Mouse (Mus musculus) left cerebral cortex, adult 2 months (tissue): ENCODE results near the gene Ttyh3. TPM values are rescaled to one million over a fixed set of nuclear protein-coding genes. Genes with fewer than 3 reads are reported as not detected.

ENCODE experiments used
- DNase-seq, 2 experiments: peaks; one replicate each; pipeline ENCODE4 v3.0.0; 2021 to 2022; ENCODE audit warnings: low spot score in 2 of 2, mixed read lengths in 1 of 2; ENCODE audit errors: extremely low spot score in 1 of 2
- H3K27ac ChIP-seq: fragments of 200-600 bp; 2 replicates; pipeline ENCODE4 v1.8.1; 2022
- H3K4me3 ChIP-seq: fragments of 200-600 bp; 2 replicates; pipeline ENCODE4 v1.8.1; 2022
- CTCF ChIP-seq: fragments of 200-600 bp; IDR thresholded peaks from 2 replicates; pipeline ENCODE4 v1.8.1; 2022; ENCODE audit warnings: antibody characterized with exemption, mild to moderate bottlenecking, moderate library complexity
- intact Hi-C: fragments of 180-260 bp; cut with DNase I; formaldehyde crosslinking; loops from one replicate; pipeline ENCODE4 v1.15.1; 2025
- total RNA-seq, 2 experiments: library from RNA; stranded (reverse); gene quantifications; 2 replicates each; pipeline ENCODE4 v1.2.3; 2021

Gene Ttyh3
- total RNA-seq, 2 experiments from 2014 or later, result 244 to 247 TPM

GRCm38 (mm10) chr5:140672115-140672514, 23.3 kb upstream of the Ttyh3 start:
- no peak overlapping the region for H3K27ac ChIP-seq
- intact Hi-C loops, result no loop called here

DNA sequence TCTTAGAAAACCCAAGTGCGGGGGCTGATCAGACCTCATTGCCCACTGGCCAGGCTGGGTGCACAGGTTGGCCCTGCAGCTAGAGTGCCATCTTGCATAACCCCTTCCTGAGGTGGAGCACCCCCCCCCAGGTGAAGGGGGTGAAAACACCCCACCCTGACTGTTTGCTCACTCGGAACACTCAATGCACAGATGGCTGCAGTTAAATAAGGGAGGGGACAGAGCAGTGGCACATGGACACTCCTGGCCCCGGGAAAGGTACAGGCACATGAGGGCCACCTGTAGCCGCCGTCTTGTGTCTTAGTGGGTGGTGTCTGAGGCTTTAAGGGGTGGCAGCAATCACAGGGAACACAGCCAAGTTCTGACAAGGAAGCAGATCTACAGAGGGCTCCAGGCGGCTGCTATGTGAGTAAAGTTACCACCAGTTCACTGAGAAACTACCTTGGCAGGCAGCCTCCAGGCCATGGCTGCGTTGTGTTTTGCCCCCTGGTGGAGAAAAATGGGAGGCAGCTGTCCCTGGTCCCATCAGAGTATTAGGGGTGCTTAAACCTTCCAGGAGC, 14.9 kb upstream of the Ttyh3 start:
- peak overlapping the region; percentile 72 for H3K27ac ChIP-seq
- peak; percentile 69 for TF ChIP-seq CTCF
- intact Hi-C loops, result loop anchor here (2.0 kb wide), 2 partner anchors 15 to 123 kb away; partner anchors contain the start of gene Ttyh3
- peak; percentile 55 to 56 for DNase-seq
- no peak overlapping the region for H3K4me3 ChIP-seq

More at GRCm38 (mm10) chr5:140672115-140672514, 23.3 kb upstream of the Ttyh3 start:
- DNase-seq, result no peak
- no peak for TF ChIP-seq CTCF
- no peak overlapping the region for H3K4me3 ChIP-seq

GRCm38 (mm10) chr5:140662741-140663592, 14.1 kb upstream of the Ttyh3 start:
- Histone ChIP-seq H3K4me3 (no peak overlapping the region), H3K27ac (peak overlapping the region; percentile 72)
- no peak for TF ChIP-seq CTCF
- intact Hi-C loops, result loop anchor here (2.0 kb wide), 2 partner anchors 14 to 122 kb away; partner anchors contain the start of gene Ttyh3
- peak; percentile 46 to 48 for DNase-seq

GRCm38 (mm10) chr5:140661875-140662643, 13.2 kb upstream of the Ttyh3 start:
- H3K4me3 ChIP-seq, result no peak overlapping the region
- intact Hi-C loops, result loop anchor here (2.0 kb wide), 2 partner anchors 13 to 121 kb away; partner anchors contain the start of gene Ttyh3
- peak overlapping the region; percentile 72 for H3K27ac ChIP-seq
- TF ChIP-seq CTCF, result no peak
- peak; percentile 55 to 56 for DNase-seq

DNA sequence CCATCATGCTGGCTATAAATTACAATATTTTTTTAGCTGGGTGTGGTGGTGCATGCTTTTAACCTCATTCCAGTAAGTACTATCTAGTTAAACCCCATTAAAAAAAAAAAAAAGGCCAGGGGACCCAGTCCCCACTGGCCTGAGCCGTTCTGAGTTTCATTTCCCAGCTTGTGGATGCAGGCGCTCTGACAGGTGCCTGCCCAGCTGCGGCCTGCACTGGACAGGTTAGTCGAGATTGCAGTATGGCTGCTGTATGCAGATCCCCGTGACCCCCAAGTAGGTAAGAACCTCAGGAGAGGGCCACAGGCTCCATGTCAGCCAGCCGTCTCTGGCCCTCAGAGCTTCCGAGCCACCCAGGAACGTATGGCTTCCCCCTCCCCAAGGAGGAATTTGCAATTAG, 12.6 kb upstream of the Ttyh3 start:
- intact Hi-C loops, result no loop called here
- TF ChIP-seq CTCF, result no peak
- H3K4me3 ChIP-seq, result no peak overlapping the region
- H3K27ac ChIP-seq, result peak overlapping the region; percentile 72
- no peak for DNase-seq

- no peak for DNase-seq
- Histone ChIP-seq H3K27ac (peak overlapping the region; percentile 71), H3K4me3 (no peak overlapping the region)
- no peak for TF ChIP-seq CTCF
- intact Hi-C loops, result no loop called here
These were observed 11.6 kb upstream of the Ttyh3 start for GRCm38 (mm10) chr5:140660398-140660797.

GRCm38 (mm10) chr5:140659607-140660272, 10.9 kb upstream of the Ttyh3 start:
- peak; percentile 75 to 76 for DNase-seq
- Histone ChIP-seq H3K4me3 (no peak overlapping the region), H3K27ac (peak overlapping the region; percentile 71)
- intact Hi-C loops, result no loop called here
- TF ChIP-seq CTCF, result no peak

GRCm38 (mm10) chr5:140654096-140654845, 5.4 kb upstream of the Ttyh3 start:
- Histone ChIP-seq H3K4me3 (no peak overlapping the region), H3K27ac (no peak overlapping the region)
- intact Hi-C loops, result no loop called here
- no peak for DNase-seq
- no peak for TF ChIP-seq CTCF

GRCm38 (mm10) chr5:140652587-140652986, 3.8 kb upstream of the Ttyh3 start:
- no peak overlapping the region for H3K27ac ChIP-seq
- intact Hi-C loops, result no loop called here
- TF ChIP-seq CTCF, result no peak
- no peak overlapping the region for H3K4me3 ChIP-seq
- no peak for DNase-seq

DNA sequence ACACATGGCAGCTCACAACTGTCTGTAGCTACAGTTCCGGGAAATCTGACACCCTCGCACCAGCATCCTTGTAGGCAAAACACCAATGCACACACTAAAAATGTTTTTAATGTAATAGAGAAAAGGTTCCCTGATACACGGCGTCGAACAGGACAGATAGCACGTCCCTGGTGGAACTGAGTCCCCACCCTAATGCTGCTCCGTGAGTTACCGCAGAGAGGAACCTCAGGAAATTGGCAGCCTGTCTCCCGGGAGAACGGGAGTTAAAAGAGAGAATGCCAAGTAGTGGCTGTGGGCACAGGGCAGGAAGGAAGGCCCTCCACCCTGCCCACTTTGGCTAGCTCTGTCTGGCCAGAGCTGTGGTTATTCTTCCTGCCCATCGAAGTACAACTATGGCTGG, 2.4 kb upstream of the Ttyh3 start:
- H3K27ac ChIP-seq, result no peak overlapping the region
- H3K4me3 ChIP-seq, result no peak overlapping the region
- TF ChIP-seq CTCF, result no peak
- no peak for DNase-seq
- intact Hi-C loops, result no loop called here
